Mouse (Mus musculus) intestine, postnatal 0 days (tissue): ENCODE data around the gene Armc6. TPM values are rescaled to one million over a fixed set of nuclear protein-coding genes. Genes with fewer than 3 reads are reported as not detected.

Experiments used
- ATAC-seq: fragments of 200-750 bp; cut with Nextera tagmentation; 2 replicates; pipeline ENCODE4 v1.8.0; 2017; ENCODE audit warnings: mild to moderate bottlenecking, moderate TSS enrichment, moderate library complexity
- H3K27ac ChIP-seq: fragments of 300-500 bp; sonication (generic); 2 replicates; pipeline ENCODE4 v1.5.1; 2014; ENCODE audit warnings: mild to moderate bottlenecking, low read depth, low read length, moderate library complexity
- H3K27me3 ChIP-seq: fragments of 300-500 bp; sonication (generic); replicated peaks from 2 replicates; pipeline ENCODE4 v1.6.1; 2014; ENCODE audit warnings: low read length, mixed read lengths; ENCODE audit not compliant: control insufficient read depth, insufficient read depth
- H3K36me3 ChIP-seq: fragments of 300-500 bp; sonication (generic); 2 replicates; pipeline ENCODE4 v1.6.1; 2014; ENCODE audit warnings: mild to moderate bottlenecking, moderate library complexity; ENCODE audit not compliant: control insufficient read depth, insufficient read depth
- H3K4me1 ChIP-seq: fragments of 300-500 bp; sonication (generic); replicated peaks from 2 replicates; pipeline ENCODE4 v1.6.1; 2014; ENCODE audit warnings: antibody characterized with exemption, low read length, mixed read lengths; ENCODE audit not compliant: control insufficient read depth, insufficient read depth
- H3K4me2 ChIP-seq: fragments of 300-500 bp; sonication (generic); replicated peaks from 2 replicates; pipeline ENCODE4 v1.6.1; 2014; ENCODE audit warnings: low read depth, mild to moderate bottlenecking, moderate library complexity
- H3K4me3 ChIP-seq: fragments of 300-500 bp; sonication (generic); 2 replicates; pipeline ENCODE4 v1.5.1; 2014; ENCODE audit warnings: low read depth, low read length
- H3K9ac ChIP-seq: fragments of 300-500 bp; sonication (generic); 2 replicates; pipeline ENCODE4 v1.6.1; 2014; ENCODE audit warnings: mild to moderate bottlenecking, low read depth, low read length
- H3K9me3 ChIP-seq: fragments of 300-500 bp; sonication (generic); 2 replicates; pipeline ENCODE4 v1.6.1; 2016; ENCODE audit warnings: mixed run types; ENCODE audit not compliant: control insufficient read depth
- CTCF ChIP-seq: sonication (generic); IDR thresholded peaks from 2 replicates; pipeline ENCODE4 v1.5.1; 2016; ENCODE audit warnings: low read depth, mild to moderate bottlenecking, control low read depth, antibody characterized with exemption, moderate library complexity
- WGBS: fragments of 180-500 bp; shearing (Covaris S2); extraction: QIAGEN DNeasy Blood & Tissue Kit; methylation state at CpG from one replicate; pipeline ENCODE4 v1.1.7; 2014; 5-methylcytosine and 5-hydroxymethylcytosine counted together
- polyA plus RNA-seq: library from polyadenylated mRNA; unstranded; fragments of >200 nt; fragmentation: Nextera tagmentation; extraction: Ambion mirVana; gene quantifications from 2 replicates; pipeline ENCODE4 v1.2.1, GENCODE M21; 2015

Armc6 gene
- polyA plus RNA-seq, 1 experiment from 2014 or later = 10.0 TPM

DNA sequence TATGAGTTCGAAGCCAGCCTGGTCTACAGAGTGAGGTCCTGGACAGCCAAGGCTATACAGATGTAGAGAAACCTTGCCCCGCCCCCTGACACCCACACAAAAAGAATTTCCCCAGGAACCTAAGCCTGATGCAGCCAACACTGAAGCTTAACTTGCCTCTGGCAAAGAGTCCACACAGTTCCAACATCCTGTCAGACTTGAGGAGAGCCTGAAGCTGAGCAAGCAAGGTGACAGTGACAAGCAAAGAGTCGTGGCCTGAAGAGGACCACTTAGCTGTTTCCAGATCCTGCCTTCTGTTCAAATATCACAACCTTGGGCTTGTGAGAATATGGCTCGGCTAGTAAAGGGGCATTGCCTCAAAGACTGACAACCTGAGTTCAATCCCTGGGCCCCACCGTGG lies 19.2 kb downstream of the Armc6 start:
- no peak for TF ChIP-seq CTCF
- Histone ChIP-seq H3K4me3 (no peak overlapping the region), H3K27ac (no peak overlapping the region), H3K27me3 (no peaks in the 10 kb centered on the region), H3K4me1 (0 out of 2 replicates have a peak, but pooled peaks cover 10% of the 10 kb centered on the region), H3K36me3 (no peaks in the 10 kb centered on the region), H3K4me2 (no peak overlapping the region), H3K9ac (no peak overlapping the region), H3K9me3 (no peaks in the 10 kb centered on the region)
- ATAC-seq = no peak
- WGBS = 70% methylated on average over 5 of the region's 5 CpGs

DNA sequence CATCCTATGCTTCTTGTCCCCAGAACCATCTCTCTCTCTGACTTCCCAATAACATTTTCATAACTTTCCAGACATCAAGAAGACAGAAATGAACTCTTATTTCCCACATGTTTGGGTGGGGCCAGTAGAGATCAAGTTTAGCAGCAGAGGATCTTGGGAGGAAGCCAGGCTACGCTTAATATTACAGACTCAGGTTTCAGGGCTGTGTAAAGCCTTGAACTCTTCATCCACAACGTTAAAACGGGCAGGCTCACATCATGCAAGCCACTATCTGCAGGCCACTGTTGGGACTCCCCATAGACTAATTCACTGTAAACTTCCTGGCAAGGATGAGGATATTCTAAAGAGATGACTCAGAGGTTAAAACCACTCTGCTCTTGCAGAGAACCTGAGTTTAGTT lies 19.9 kb downstream of the Armc6 start:
- Histone ChIP-seq H3K36me3 (no peaks in the 10 kb centered on the region), H3K27ac (no peak overlapping the region), H3K9me3 (no peaks in the 10 kb centered on the region), H3K27me3 (no peaks in the 10 kb centered on the region), H3K4me3 (no peak overlapping the region), H3K4me1 (0 out of 2 replicates have a peak, but pooled peaks cover 9% of the 10 kb centered on the region), H3K9ac (no peak overlapping the region), H3K4me2 (no peak overlapping the region)
- TF ChIP-seq CTCF = no peak
- no peak for ATAC-seq
- 64% methylated on average over 3 of the region's 3 CpGs for WGBS

- Histone ChIP-seq H3K4me2 (peak within 1 kb of the TSS; percentile 99), H3K27ac (peak within 1 kb of the TSS; percentile 89), H3K9ac (peak within 1 kb of the TSS; percentile 71), H3K27me3 (no peaks in the 10 kb centered on the region), H3K4me3 (peak within 1 kb of the TSS; percentile 63), H3K36me3 (no peaks in the 10 kb centered on the region), H3K9me3 (no peaks in the 10 kb centered on the region), H3K4me1 (0 out of 2 replicates have a peak, but pooled peaks cover 9% of the 10 kb centered on the region)
- TF ChIP-seq CTCF = peak; percentile 34; the same call in 1 of the 2 replicates
- ATAC-seq = peak; percentile 97
- WGBS = under 1% methylated on average over 66 of the region's 66 CpGs
Observed at GRCm38 (mm10) chr8:70212112-70213055, 21.9 kb downstream of the Armc6 start, which contains the start of gene Slc25a42. Gene Slc25a42 (minus strand): TSS chr8:70212305.

- H3K27ac ChIP-seq = peak overlapping the region; percentile 89
- no peak for TF ChIP-seq CTCF
- H3K27me3 ChIP-seq = no peaks in the 10 kb centered on the region
- 0 out of 2 replicates have a peak, but pooled peaks cover 9% of the 10 kb centered on the region for H3K4me1 ChIP-seq
- H3K36me3 ChIP-seq = no peaks in the 10 kb centered on the region
- peak overlapping the region; percentile 63 for H3K4me3 ChIP-seq
- ATAC-seq = peak; percentile 12
- 2% methylated on average over 31 of the region's 31 CpGs for WGBS
- peak overlapping the region; percentile 99 for H3K4me2 ChIP-seq
- H3K9ac ChIP-seq = peak overlapping the region; percentile 71
- no peaks in the 10 kb centered on the region for H3K9me3 ChIP-seq
Observed at GRCm38 (mm10) chr8:70211726-70212111, 22.5 kb downstream of the Armc6 start.

GRCm38 (mm10) chr8:70211275-70211674 lies 23.0 kb downstream of the Armc6 start:
- WGBS = 55% methylated on average over 1 of the region's 1 CpGs
- Histone ChIP-seq H3K4me3 (peak overlapping the region; percentile 63), H3K9me3 (no peaks in the 10 kb centered on the region), H3K4me1 (0 out of 2 replicates have a peak, but pooled peaks cover 9% of the 10 kb centered on the region), H3K9ac (no peak overlapping the region), H3K27ac (no peak overlapping the region), H3K36me3 (no peaks in the 10 kb centered on the region), H3K27me3 (no peaks in the 10 kb centered on the region), H3K4me2 (peak overlapping the region; percentile 99)
- ATAC-seq = no peak
- no peak for TF ChIP-seq CTCF

GRCm38 (mm10) chr8:70210538-70210937 lies 23.7 kb downstream of the Armc6 start:
- H3K4me2 ChIP-seq = peak overlapping the region; percentile 99
- H3K36me3 ChIP-seq = no peaks in the 10 kb centered on the region
- no peak for ATAC-seq
- H3K27me3 ChIP-seq = no peaks in the 10 kb centered on the region
- H3K4me1 ChIP-seq = 0 out of 2 replicates have a peak, but pooled peaks cover 9% of the 10 kb centered on the region
- H3K27ac ChIP-seq = peak overlapping the region; percentile 21; the same call in 1 of the 2 replicates
- TF ChIP-seq CTCF = peak; percentile 18; the same call in 1 of the 2 replicates
- H3K4me3 ChIP-seq = no peak overlapping the region
- no peaks in the 10 kb centered on the region for H3K9me3 ChIP-seq
- 0 out of 2 replicates have a peak overlapping the region, but pooled peaks have one; percentile 17 for H3K9ac ChIP-seq
- 34% methylated on average over 8 of the region's 8 CpGs for WGBS
